Comparison of ENCODE assay signal across 31 mouse cellular contexts in the genomic region with DNA sequence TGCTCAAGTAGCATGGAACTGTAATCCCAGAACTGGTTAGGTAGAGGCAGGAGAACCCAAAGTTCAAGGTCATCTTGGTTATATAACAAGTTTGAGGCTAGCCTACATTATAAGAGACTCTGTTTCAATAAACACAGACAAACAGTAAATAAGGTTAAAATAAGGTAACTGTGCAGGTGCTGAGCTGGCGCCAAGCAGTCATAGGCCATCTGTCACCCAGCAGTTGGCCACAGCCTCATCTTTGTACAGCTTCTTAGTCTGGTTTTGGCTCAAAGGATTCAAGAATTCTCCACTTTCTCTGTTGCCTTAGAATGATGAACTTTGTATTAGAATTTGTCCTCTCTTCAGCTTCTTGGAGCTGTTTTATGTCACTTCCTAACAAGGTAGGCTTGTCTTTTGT. TPM values are rescaled to one million over a fixed set of nuclear protein-coding genes. Genes with fewer than 3 reads are reported as not detected.
DNase-seq lines count a peak whose midpoint lies in the region; ATAC-seq and TF ChIP-seq lines count a peak whose summit lies in the region.
"Had no signal": no experiment of that assay in that cellular context is flagged by ENCODE, and none has a peak within 500 bp of the region (broad histone marks: within the 10 kb centered on the region; RNA-seq: fewer than 3 reads in every experiment).

No protein-coding gene starts in this region.

- H3K4me2 ChIP-seq in liver, embryonic 11.5 days = no peak overlapping the region
- H3K4me2 ChIP-seq: embryonic facial prominence, embryonic 15.5 days; forebrain, embryonic 13.5 days; hindbrain, embryonic 15.5 days; midbrain, embryonic 13.5 days; neural tube, embryonic 15.5 days had no signal

- ATAC-seq in liver, embryonic 11.5 days (replicated peaks; ENCODE audit: low FRiP score) = no peak
- ATAC-seq in erythroid progenitor cell, adult 5-6 weeks (replicated peaks; ENCODE audit: low FRiP score, poor library complexity, severe bottlenecking) = no peak
- ATAC-seq: activated CD4-positive, CD25-positive, alpha-beta regulatory T cell, adult 4 months; forebrain, embryonic 13.5 days; inflammation-experienced regulatory T-cells, adult 6 months; midbrain, embryonic 13.5 days had no signal

- H3K79me2 ChIP-seq in liver, adult 2 months (ENCODE audit: control insufficient read depth, insufficient read depth, low read length) = no peaks in the 10 kb centered on the region

- no peak for TF ChIP-seq POLR2A in liver, adult 2 months (IDR thresholded peaks at IDR 0.05; ENCODE audit: extremely low read depth, insufficient read depth, low read length)

- no peak for TF ChIP-seq CTCF in liver, adult 2 months (IDR thresholded peaks at IDR 0.05; ENCODE audit: low read depth, low read length)

- peak; percentile 67 for DNase-seq in liver, adult 2 months (ENCODE audit: extremely low read depth, low read depth, low spot score)
- DNase-seq in liver, embryonic 11.5 days (ENCODE audit: low spot score) = no peak
- peak; percentile 82 to 84 for DNase-seq in cerebellum, adult 18-20 months
- DNase-seq in cerebellum, postnatal 10 days = peak; percentile 64 to 75
- no peak for DNase-seq in spleen, postnatal 14 days (ENCODE audit: low spot score in 2 of 2)
- no peak for DNase-seq in embryo, embryonic 10.5 days (ENCODE audit: low spot score)
- DNase-seq: adrenal gland, adult 2 months; B cell, adult 2 months; gastrocnemius, postnatal 14 days; heart, postnatal 14 days; kidney, adult 11 months; kidney, postnatal 10 days; layer of hippocampus, postnatal 36 days; liver; lung, postnatal 36 days; retina, postnatal 1 day; right cerebral cortex, postnatal 25 days; thymus, adult 18-20 months; thymus, postnatal 25 days had no signal

- no peak overlapping the region for H3K9ac ChIP-seq in liver, adult 2 months (ENCODE audit: low read depth, low read length)
- H3K9ac ChIP-seq in liver, embryonic 11.5 days (ENCODE audit: low read depth, low read length) = no peak overlapping the region
- H3K9ac ChIP-seq: embryonic facial prominence, embryonic 15.5 days; forebrain, embryonic 13.5 days; hindbrain, embryonic 15.5 days; midbrain, embryonic 13.5 days; neural tube, embryonic 15.5 days had no signal

- H3K4me1 ChIP-seq in liver, adult 2 months (ENCODE audit: control insufficient read depth, insufficient read depth, low read length) = peaks cover 2% of the 10 kb centered on the region; the same call in 1 of the 2 replicates
- no peaks in the 10 kb centered on the region for H3K4me1 ChIP-seq in liver, embryonic 11.5 days (replicated peaks; ENCODE audit: control insufficient read depth, insufficient read depth, low read length)
- H3K4me1 ChIP-seq: embryonic facial prominence, embryonic 10.5 days; embryonic facial prominence, embryonic 15.5 days; forebrain, embryonic 13.5 days; hindbrain, embryonic 10.5 days; hindbrain, embryonic 15.5 days; midbrain, embryonic 13.5 days; neural tube, embryonic 15.5 days had no signal

- H3K4me3 ChIP-seq in liver, adult 2 months (ENCODE audit: insufficient read depth, low read depth, low read length) = no peak overlapping the region
- H3K4me3 ChIP-seq in liver, embryonic 11.5 days (ENCODE audit: low read depth, low read length) = no peak overlapping the region
- H3K4me3 ChIP-seq: embryonic facial prominence, embryonic 10.5 days; embryonic facial prominence, embryonic 15.5 days; forebrain, embryonic 13.5 days; hindbrain, embryonic 10.5 days; hindbrain, embryonic 15.5 days; megakaryocyte, embryonic 14.5 days; midbrain, embryonic 13.5 days; neural tube, embryonic 15.5 days had no signal

- WGBS in liver, adult 2 months = 43% methylated on average over 1 of the region's 1 CpGs
- WGBS in liver, embryonic 11.5 days = 91% methylated on average over 1 of the region's 1 CpGs

- H3K9me3 ChIP-seq in liver, embryonic 11.5 days (ENCODE audit: control insufficient read depth, low read length) = no peaks in the 10 kb centered on the region
- H3K9me3 ChIP-seq: embryonic facial prominence, embryonic 10.5 days; embryonic facial prominence, embryonic 15.5 days; forebrain, embryonic 13.5 days; hindbrain, embryonic 10.5 days; hindbrain, embryonic 15.5 days; megakaryocyte, embryonic 14.5 days; midbrain, embryonic 13.5 days; neural tube, embryonic 15.5 days had no signal

- H3K27ac ChIP-seq in liver, adult 2 months (replicated peaks; ENCODE audit: insufficient read depth, low read depth, low read length) = peak overlapping the region; percentile 50; the same call in 1 of the 2 replicates
- H3K27ac ChIP-seq in liver, embryonic 11.5 days (ENCODE audit: low read depth, low read length) = no peak overlapping the region
- H3K27ac ChIP-seq: embryonic facial prominence, embryonic 10.5 days; embryonic facial prominence, embryonic 15.5 days; forebrain, embryonic 13.5 days; hindbrain, embryonic 10.5 days; hindbrain, embryonic 15.5 days; midbrain, embryonic 13.5 days; neural tube, embryonic 15.5 days; stomach, postnatal 0 days had no signal

- H3K36me3 ChIP-seq in liver, adult 2 months (ENCODE audit: control insufficient read depth, insufficient read depth, low read length) = peaks cover 65% of the 10 kb centered on the region
- peaks cover 62% of the 10 kb centered on the region for H3K36me3 ChIP-seq in liver, embryonic 11.5 days (ENCODE audit: control insufficient read depth, insufficient read depth, low read length)

- H3K27me3 ChIP-seq in liver, adult 2 months (ENCODE audit: control insufficient read depth, insufficient read depth, low read length) = no peaks in the 10 kb centered on the region
- H3K27me3 ChIP-seq in liver, embryonic 11.5 days (replicated peaks; ENCODE audit: control insufficient read depth, insufficient read depth, low read length) = no peaks in the 10 kb centered on the region
- H3K27me3 ChIP-seq: embryonic facial prominence, embryonic 15.5 days; forebrain, embryonic 13.5 days; hindbrain, embryonic 15.5 days; megakaryocyte, embryonic 14.5 days; midbrain, embryonic 13.5 days; neural tube, embryonic 15.5 days had no signal

RNA-seq across cellular contexts. Expression of a gene that starts 24.6 kb away (rescaled TPM):
- total RNA-seq in liver, adult 2 months (2014; rRNA removed) = 30.4 and 38.7 TPM in 2 replicates
- polyA plus RNA-seq in liver, adult 2 months (2012; rRNA removed) = 7.8 and 8.1 TPM in 2 replicates
- 174 and 183 TPM in 2 replicates for polyA plus RNA-seq in liver, embryonic 11.5 days (2014; fragmentation: Nextera tagmentation; extraction: Ambion mirVana)
- 91.5 and 115 TPM in 2 replicates for total RNA-seq in erythroid progenitor cell, adult 5-6 weeks (2015; ENCODE audit: low replicate concordance)
- 107 and 121 TPM in 2 replicates for total RNA-seq in erythroid progenitor cell, adult 5-6 weeks (2017; ENCODE audit: low replicate concordance)

Comparison
In these comparisons a context has a peak if more than half of its experiments do, and no peak if none do; other contexts are left out.
1. DNase-seq: peak in liver, adult 2 months (single experiment), cerebellum, adult 18-20 months (2 of 2) and cerebellum, postnatal 10 days (2 of 2); none in liver, embryonic 11.5 days (single experiment), spleen, postnatal 14 days (0 of 2) and embryo, embryonic 10.5 days (single experiment).